Mouse (Mus musculus) C2C12 (cell line): ENCODE results near the gene Cdc42ep2. TPM values are rescaled to one million over a fixed set of nuclear protein-coding genes. Genes with fewer than 3 reads are reported as not detected.
A peak's percentile ranks its signal among the peaks of the same experiment; 100 is the strongest.

ENCODE experiments used
- H3K27me3 ChIP-seq: one replicate; pipeline ENCODE4 v1.6.1; 2011; ENCODE audit not compliant: control insufficient read depth, insufficient read depth, insufficient read length
- H3K36me3 ChIP-seq: one replicate; pipeline ENCODE4 v1.6.1; 2011; ENCODE audit not compliant: control insufficient read depth, insufficient read depth
- H3K4me3 ChIP-seq: one replicate; pipeline ENCODE4 v1.5.1; 2011; ENCODE audit warnings: mild to moderate bottlenecking, control low read depth; ENCODE audit not compliant: poor library complexity, insufficient read depth, severe bottlenecking
- H3K79me2 ChIP-seq: one replicate; pipeline ENCODE4 v1.6.1; 2011; ENCODE audit not compliant: control insufficient read depth, insufficient read depth
- H3K79me3 ChIP-seq: one replicate; pipeline ENCODE4 v1.6.1; 2011; ENCODE audit warnings: low read depth, control low read depth
- H3ac ChIP-seq: one replicate; pipeline ENCODE3; 2011; ENCODE audit warnings: low read depth; ENCODE audit not compliant: control insufficient read depth, insufficient read length
- CEBPB ChIP-seq: IDR thresholded peaks from one replicate; pipeline ENCODE4 v1.6.1; 2011; ENCODE audit warnings: low read depth, mild to moderate bottlenecking, control low read depth, moderate library complexity
- CTCF ChIP-seq: IDR thresholded peaks from one replicate; pipeline ENCODE4 v1.5.1; 2011; ENCODE audit not compliant: control insufficient read depth, insufficient read depth, insufficient read length
- FOSL1 ChIP-seq: IDR thresholded peaks from one replicate; pipeline ENCODE4 v1.8.0; 2011; ENCODE audit warnings: mild to moderate bottlenecking, low read length; ENCODE audit not compliant: poor library complexity, insufficient read depth, severe bottlenecking
- MAX ChIP-seq: IDR thresholded peaks from one replicate; pipeline ENCODE4 v1.6.1; 2011; ENCODE audit warnings: mild to moderate bottlenecking, control low read depth
- MYOD1 ChIP-seq: IDR thresholded peaks from one replicate; pipeline ENCODE4 v1.6.1; 2011; ENCODE audit warnings: low read depth; ENCODE audit not compliant: control insufficient read depth, insufficient read length
- MYOG ChIP-seq: IDR thresholded peaks from one replicate; pipeline ENCODE4 v1.6.1; 2011; ENCODE audit not compliant: control insufficient read depth, insufficient read length; ENCODE audit errors: extremely low read depth
- USF1 ChIP-seq: IDR thresholded peaks from one replicate; pipeline ENCODE4 v1.6.1; 2011; ENCODE audit warnings: low read depth, mild to moderate bottlenecking, control low read depth, moderate library complexity
- long read RNA-seq, 2 experiments: library from polyadenylated mRNA; unstranded; transcript quantifications; one replicate each; pipeline ENCODE4 v2.0.0; 2019 to 2020
- polyA plus RNA-seq: library from polyadenylated mRNA; unstranded; fragments of >200 nt; fragmentation: generic; extraction: Trizol; gene quantifications from one replicate; pipeline ENCODE4 v1.2.1, GENCODE M21; 2012; ENCODE audit warnings: missing spikeins

Gene Cdc42ep2
- 3.6 TPM for polyA plus RNA-seq
- long read RNA-seq, experiment 1, transcript Cdc42ep2-201 (2 exons, 3,411 nt), result major isoform, 31 of 46 reads
- long read RNA-seq, experiment 1, partial matches to known transcripts, result 0 of 46 reads
- long read RNA-seq, experiment 1, other reads (novel, unspliced or antisense), result 15 of 46 reads
- long read RNA-seq, experiment 2, transcript Cdc42ep2-201 (2 exons, 3,411 nt), result major isoform, 52 of 53 reads
- long read RNA-seq, experiment 2, partial matches to known transcripts, result 0 of 53 reads
- long read RNA-seq, experiment 2, other reads (novel, unspliced or antisense), result 1 of 53 reads

GRCm38 (mm10) chr19:5924713-5925093, at the start of gene Cdc42ep2:
Cdc42ep2 (minus strand) TSS chr19:5924816.
- Histone ChIP-seq H3K36me3 (no peaks in the 10 kb centered on the region), H3K79me2 (peaks cover 6% of the 10 kb centered on the region), H3K79me3 (no peaks in the 10 kb centered on the region), H3K4me3 (peak within 1 kb of the TSS; percentile 46), H3ac (peak within 1 kb of the TSS; percentile 52), H3K27me3 (no peaks in the 10 kb centered on the region)
- TF ChIP-seq USF1, result no peak
- TF ChIP-seq MYOD1, result no peak
- TF ChIP-seq FOSL1, result no peak

- no peak overlapping the region for H3ac ChIP-seq
- H3K79me2 ChIP-seq, result peaks cover 13% of the 10 kb centered on the region
- no peaks in the 10 kb centered on the region for H3K36me3 ChIP-seq
- H3K4me3 ChIP-seq, result no peak overlapping the region
- peaks cover 10% of the 10 kb centered on the region for H3K79me3 ChIP-seq
- H3K27me3 ChIP-seq, result no peaks in the 10 kb centered on the region
- TF ChIP-seq USF1 (no peak), MYOD1 (no peak), CEBPB (no peak), FOSL1 (no peak), CTCF (no peak), MAX (no peak), MYOG (no peak)
These were observed 43.0 kb upstream of the Cdc42ep2 start for GRCm38 (mm10) chr19:5967664-5968063.

- H3K4me3 ChIP-seq, result no peak overlapping the region
- H3K27me3 ChIP-seq, result no peaks in the 10 kb centered on the region
- H3ac ChIP-seq, result no peak overlapping the region
- peaks cover 14% of the 10 kb centered on the region for H3K79me3 ChIP-seq
- H3K36me3 ChIP-seq, result no peaks in the 10 kb centered on the region
- H3K79me2 ChIP-seq, result peaks cover 22% of the 10 kb centered on the region
- TF ChIP-seq CEBPB (no peak), MAX (no peak), USF1 (no peak), MYOG (no peak), CTCF (no peak), FOSL1 (no peak), MYOD1 (no peak)
These were observed 42.2 kb upstream of the Cdc42ep2 start for GRCm38 (mm10) chr19:5966786-5967185.

GRCm38 (mm10) chr19:5965910-5966309, 41.3 kb upstream of the Cdc42ep2 start:
- Histone ChIP-seq H3K27me3 (no peaks in the 10 kb centered on the region), H3K4me3 (no peak overlapping the region), H3K79me3 (peaks cover 22% of the 10 kb centered on the region), H3K36me3 (peaks cover 7% of the 10 kb centered on the region), H3K79me2 (peaks cover 31% of the 10 kb centered on the region), H3ac (no peak overlapping the region)
- no peak for TF ChIP-seq FOSL1
- TF ChIP-seq USF1, result no peak
- TF ChIP-seq MAX, result no peak
- no peak for TF ChIP-seq MYOD1
- no peak for TF ChIP-seq CTCF
- no peak for TF ChIP-seq MYOG
- no peak for TF ChIP-seq CEBPB

- Histone ChIP-seq H3K4me3 (no peak overlapping the region), H3ac (peak overlapping the region; percentile 22), H3K79me2 (peaks cover 37% of the 10 kb centered on the region), H3K27me3 (no peaks in the 10 kb centered on the region), H3K36me3 (peaks cover 13% of the 10 kb centered on the region), H3K79me3 (peaks cover 24% of the 10 kb centered on the region)
- TF ChIP-seq CTCF, result peak; percentile 81
- TF ChIP-seq MYOG, result no peak
- TF ChIP-seq CEBPB, result no peak
- TF ChIP-seq FOSL1, result no peak
- no peak for TF ChIP-seq USF1
These were observed 40.7 kb upstream of the Cdc42ep2 start for GRCm38 (mm10) chr19:5965280-5965679.

- Histone ChIP-seq H3K4me3 (no peak overlapping the region), H3K36me3 (peaks cover 17% of the 10 kb centered on the region), H3K79me3 (peaks cover 24% of the 10 kb centered on the region), H3K79me2 (peaks cover 38% of the 10 kb centered on the region), H3K27me3 (no peaks in the 10 kb centered on the region), H3ac (peak overlapping the region; percentile 43)
- TF ChIP-seq MYOG, result no peak
- TF ChIP-seq CTCF, result no peak
- TF ChIP-seq CEBPB, result no peak
- no peak for TF ChIP-seq USF1
- no peak for TF ChIP-seq MYOD1
These were observed 40.2 kb upstream of the Cdc42ep2 start for GRCm38 (mm10) chr19:5964804-5965203.
